Mouse (Mus musculus) neural tube, embryonic 14.5 days (tissue): Measurements from ENCODE around the gene Arfgef3. TPM values are rescaled to one million over a fixed set of nuclear protein-coding genes. Genes with fewer than 3 reads are reported as not detected.
A peak's percentile ranks its signal among the peaks of the same experiment; 100 is the strongest.

Experiments used
- ATAC-seq: fragments of 200-750 bp; cut with Nextera tagmentation; 2 replicates; pipeline ENCODE4 v1.8.0; 2017; ENCODE audit warnings: low read depth, mild to moderate bottlenecking, moderate TSS enrichment, moderate library complexity
- H3K27ac ChIP-seq: fragments of 300-500 bp; sonication (generic); 2 replicates; pipeline ENCODE4 v1.5.1; 2014; ENCODE audit warnings: low read depth, mild to moderate bottlenecking, control low read depth, low read length, moderate library complexity, mixed read lengths
- H3K27me3 ChIP-seq: fragments of 300-500 bp; sonication (generic); 2 replicates; pipeline ENCODE4 v1.6.1; 2014; ENCODE audit warnings: low read length; ENCODE audit not compliant: control insufficient read depth, insufficient read depth
- H3K36me3 ChIP-seq: fragments of 300-500 bp; sonication (generic); 2 replicates; pipeline ENCODE4 v1.6.1; 2014; ENCODE audit warnings: low read length, mixed read lengths; ENCODE audit not compliant: control insufficient read depth, insufficient read depth
- H3K4me1 ChIP-seq: fragments of 300-500 bp; sonication (generic); 2 replicates; pipeline ENCODE4 v1.6.1; 2014; ENCODE audit warnings: low read length; ENCODE audit not compliant: control insufficient read depth, insufficient read depth
- H3K4me2 ChIP-seq: fragments of 300-500 bp; sonication (generic); 2 replicates; pipeline ENCODE4 v1.6.1; 2014; ENCODE audit warnings: mild to moderate bottlenecking, low read depth, low read length, control low read depth
- H3K4me3 ChIP-seq: fragments of 300-500 bp; sonication (generic); 2 replicates; pipeline ENCODE4 v1.5.1; 2014; ENCODE audit warnings: low read depth, low read length, control low read depth, mixed read lengths
- H3K9ac ChIP-seq: fragments of 300-500 bp; sonication (generic); replicated peaks from 2 replicates; pipeline ENCODE4 v1.6.1; 2014; ENCODE audit warnings: low read depth, mild to moderate bottlenecking, control low read depth, low read length, mixed read lengths
- H3K9me3 ChIP-seq: fragments of 300-500 bp; sonication (generic); 2 replicates; pipeline ENCODE4 v1.6.1; 2016; ENCODE audit warnings: low read length; ENCODE audit not compliant: control insufficient read depth
- WGBS: fragments of 180-500 bp; shearing (Covaris S2); extraction: QIAGEN DNeasy Blood & Tissue Kit; methylation state at CpG from one replicate; pipeline ENCODE4 v1.1.7; 2014; 5-methylcytosine and 5-hydroxymethylcytosine counted together
- polyA plus RNA-seq: library from polyadenylated mRNA; unstranded; fragments of >200 nt; fragmentation: Nextera tagmentation; extraction: Ambion mirVana; gene quantifications from 2 replicates; pipeline ENCODE4 v1.2.1, GENCODE M21; 2014

The Arfgef3 gene
- polyA plus RNA-seq, 1 experiment from 2014 or later, result 12.5 TPM

DNA sequence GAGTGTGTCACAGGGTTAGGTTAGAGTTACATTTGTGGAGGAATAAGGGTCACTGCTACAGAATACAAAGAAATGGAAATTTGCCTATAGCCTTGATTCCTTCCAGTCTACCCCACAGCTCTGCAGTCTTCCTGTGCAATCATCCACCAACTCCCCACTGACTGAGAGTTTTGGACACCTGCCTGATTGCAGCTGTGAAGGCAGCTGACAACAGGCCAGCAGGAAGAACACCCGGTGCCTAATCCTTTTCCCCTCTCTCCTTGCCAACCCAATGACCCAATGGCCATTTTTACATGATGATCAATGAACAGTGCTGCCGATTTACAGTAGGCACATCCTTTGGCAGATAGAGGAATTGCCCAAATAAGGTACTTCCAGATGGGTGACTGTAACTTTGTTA is 43.6 kb downstream of the Arfgef3 start:
- no peak overlapping the region for H3K4me2 ChIP-seq
- H3K36me3 ChIP-seq, result peaks cover 6% of the 10 kb centered on the region; the same call in 1 of the 2 replicates
- no peaks in the 10 kb centered on the region for H3K4me1 ChIP-seq
- no peak overlapping the region for H3K9ac ChIP-seq
- no peaks in the 10 kb centered on the region for H3K9me3 ChIP-seq
- 50% methylated on average over 2 of the region's 2 CpGs for whole genome bisulfite sequencing
- no peak for ATAC-seq
- no peak overlapping the region for H3K27ac ChIP-seq
- H3K27me3 ChIP-seq, result no peaks in the 10 kb centered on the region
- no peak overlapping the region for H3K4me3 ChIP-seq

DNA sequence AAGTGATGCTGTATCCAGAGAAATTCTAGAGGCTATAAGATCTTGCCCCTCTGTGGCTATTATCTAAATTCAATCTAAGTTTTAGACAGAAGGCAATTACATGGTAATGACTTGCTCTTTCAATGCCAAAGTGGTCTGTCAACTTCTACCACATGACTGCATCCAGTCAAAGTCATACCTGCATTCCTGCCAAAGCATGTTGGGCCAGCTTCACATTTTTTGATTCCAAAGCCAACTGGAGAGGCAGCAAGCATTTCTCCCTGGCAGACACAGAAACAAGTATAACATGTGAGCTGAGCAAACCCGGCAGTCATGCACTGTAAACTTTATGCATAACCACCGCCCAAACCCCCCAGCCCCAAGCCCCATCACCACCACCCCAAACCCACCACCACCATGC is 44.6 kb downstream of the Arfgef3 start:
- H3K4me1 ChIP-seq, result no peaks in the 10 kb centered on the region
- WGBS, result 87% methylated on average over 2 of the region's 2 CpGs
- H3K36me3 ChIP-seq, result peaks cover 6% of the 10 kb centered on the region; the same call in 1 of the 2 replicates
- H3K4me3 ChIP-seq, result no peak overlapping the region
- H3K9ac ChIP-seq, result no peak overlapping the region
- no peaks in the 10 kb centered on the region for H3K9me3 ChIP-seq
- ATAC-seq, result no peak
- no peak overlapping the region for H3K4me2 ChIP-seq
- no peak overlapping the region for H3K27ac ChIP-seq
- no peaks in the 10 kb centered on the region for H3K27me3 ChIP-seq

- Histone ChIP-seq H3K4me3 (no peak overlapping the region), H3K27ac (no peak overlapping the region), H3K36me3 (peaks cover 6% of the 10 kb centered on the region; the same call in 1 of the 2 replicates), H3K4me2 (no peak overlapping the region), H3K27me3 (no peaks in the 10 kb centered on the region), H3K9me3 (no peaks in the 10 kb centered on the region), H3K4me1 (no peaks in the 10 kb centered on the region), H3K9ac (no peak overlapping the region)
- ATAC-seq, result no peak
- 71% methylated on average over 6 of the region's 6 CpGs for WGBS
These were observed 47.3 kb downstream of the Arfgef3 start for GRCm38 (mm10) chr10:18696461-18696860.

- 42% methylated on average over 2 of the region's 2 CpGs for WGBS
- peak; percentile 32; the same call in 1 of the 2 replicates for ATAC-seq
- no peak overlapping the region for H3K4me2 ChIP-seq
These were observed 55.5 kb downstream of the Arfgef3 start for GRCm38 (mm10) chr10:18688234-18688633.

GRCm38 (mm10) chr10:18681385-18681954 is 62.3 kb downstream of the Arfgef3 start:
- H3K4me1 ChIP-seq, result no peaks in the 10 kb centered on the region
- no peak overlapping the region for H3K4me3 ChIP-seq
- no peak overlapping the region for H3K9ac ChIP-seq
- WGBS, result 70% methylated on average over 2 of the region's 2 CpGs
- H3K27ac ChIP-seq, result no peak overlapping the region
- ATAC-seq, result peak; percentile 44; the same call in 1 of the 2 replicates
- H3K4me2 ChIP-seq, result no peak overlapping the region
- H3K9me3 ChIP-seq, result no peaks in the 10 kb centered on the region
- 0 out of 2 replicates have a peak, but pooled peaks cover 5% of the 10 kb centered on the region for H3K36me3 ChIP-seq
- no peaks in the 10 kb centered on the region for H3K27me3 ChIP-seq

More at GRCm38 (mm10) chr10:18688234-18688633, 55.5 kb downstream of the Arfgef3 start:
- Histone ChIP-seq H3K4me1 (no peaks in the 10 kb centered on the region), H3K9ac (no peak overlapping the region), H3K36me3 (no peaks in the 10 kb centered on the region), H3K27me3 (no peaks in the 10 kb centered on the region), H3K4me3 (no peak overlapping the region), H3K9me3 (no peaks in the 10 kb centered on the region), H3K27ac (no peak overlapping the region)

- no peak overlapping the region for H3K4me3 ChIP-seq
- H3K27ac ChIP-seq, result no peak overlapping the region
- H3K9me3 ChIP-seq, result no peaks in the 10 kb centered on the region
- H3K4me1 ChIP-seq, result no peaks in the 10 kb centered on the region
- no peak overlapping the region for H3K4me2 ChIP-seq
- ATAC-seq, result peak; percentile 38; the same call in 1 of the 2 replicates
- 0 out of 2 replicates have a peak, but pooled peaks cover 5% of the 10 kb centered on the region for H3K36me3 ChIP-seq
- H3K27me3 ChIP-seq, result no peaks in the 10 kb centered on the region
- 49% methylated on average over 3 of the region's 3 CpGs for WGBS
- H3K9ac ChIP-seq, result no peak overlapping the region
These were observed 62.9 kb downstream of the Arfgef3 start for GRCm38 (mm10) chr10:18680661-18681384.

DNA sequence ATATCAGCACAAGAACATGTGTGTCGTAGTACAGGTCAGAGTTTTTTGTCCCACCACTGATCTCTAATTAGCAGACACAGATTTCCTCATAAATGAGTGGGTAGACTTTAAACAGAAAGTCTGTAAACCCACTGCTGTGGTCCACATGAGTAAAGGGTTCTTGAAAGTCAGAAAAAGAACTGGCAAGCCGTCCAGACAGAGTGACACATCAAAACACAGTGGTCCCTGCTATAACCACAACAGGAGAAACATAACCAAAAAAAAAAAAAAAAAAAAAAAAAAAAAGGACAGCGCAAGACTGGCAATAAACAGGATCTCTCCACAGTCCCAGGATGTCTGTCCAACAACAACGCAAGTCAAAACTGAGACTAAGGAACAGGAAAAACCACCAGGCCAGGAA is 64.9 kb downstream of the Arfgef3 start:
- Histone ChIP-seq H3K4me2 (no peak overlapping the region), H3K9ac (no peak overlapping the region), H3K27ac (no peak overlapping the region), H3K36me3 (0 out of 2 replicates have a peak, but pooled peaks cover 5% of the 10 kb centered on the region), H3K9me3 (peaks cover 5% of the 10 kb centered on the region), H3K4me1 (no peaks in the 10 kb centered on the region), H3K27me3 (no peaks in the 10 kb centered on the region), H3K4me3 (no peak overlapping the region)
- ATAC-seq, result no peak
- WGBS, result 88% methylated on average over 4 of the region's 4 CpGs

- H3K36me3 ChIP-seq, result peaks cover 3% of the 10 kb centered on the region; the same call in 1 of the 2 replicates
- H3K9me3 ChIP-seq, result no peaks in the 10 kb centered on the region
- no peak overlapping the region for H3K4me2 ChIP-seq
- WGBS, result 95% methylated on average over 11 of the region's 11 CpGs
- H3K4me3 ChIP-seq, result no peak overlapping the region
- H3K9ac ChIP-seq, result no peak overlapping the region
- H3K27ac ChIP-seq, result no peak overlapping the region
- H3K4me1 ChIP-seq, result no peaks in the 10 kb centered on the region
- no peaks in the 10 kb centered on the region for H3K27me3 ChIP-seq
- no peak for ATAC-seq
These were observed 79.0 kb downstream of the Arfgef3 start for GRCm38 (mm10) chr10:18664794-18665193.

DNA sequence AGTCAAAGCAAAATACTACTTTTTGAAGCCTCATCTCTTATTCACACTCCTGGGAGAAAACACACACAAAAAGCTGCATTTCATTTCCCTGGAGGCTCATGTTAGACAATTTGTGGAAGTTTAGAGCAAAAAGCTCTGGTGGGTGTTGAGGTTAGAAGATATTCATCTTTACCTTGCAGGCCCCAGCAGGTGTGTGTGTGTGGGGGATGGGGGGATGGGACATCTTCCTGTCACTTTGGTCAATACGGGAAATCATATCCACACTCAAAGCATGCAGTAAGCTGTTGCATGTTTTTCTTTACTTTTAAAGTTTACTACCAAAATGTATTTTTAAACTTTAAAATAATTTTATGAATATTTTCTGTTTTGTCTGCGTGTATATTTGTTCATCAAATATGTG is 79.7 kb downstream of the Arfgef3 start:
- H3K27me3 ChIP-seq, result no peaks in the 10 kb centered on the region
- H3K4me1 ChIP-seq, result no peaks in the 10 kb centered on the region
- no peak overlapping the region for H3K9ac ChIP-seq
- ATAC-seq, result no peak
- H3K9me3 ChIP-seq, result no peaks in the 10 kb centered on the region
- H3K36me3 ChIP-seq, result peaks cover 3% of the 10 kb centered on the region; the same call in 1 of the 2 replicates
- no peak overlapping the region for H3K4me3 ChIP-seq
- no peak overlapping the region for H3K4me2 ChIP-seq
- 87% methylated on average over 2 of the region's 2 CpGs for WGBS
- no peak overlapping the region for H3K27ac ChIP-seq
